Mouse (Mus musculus) cerebellum, adult 18-20 months (tissue): ENCODE data around the gene Rsad2.
A peak's percentile ranks its signal among the peaks of the same experiment; 100 is the strongest.
"Not testable (repeated sequence)": the region's sequence is repeated elsewhere in the genome, so short reads cannot be mapped to it uniquely, and the experiment has no call there.

Source experiments
- DNase-seq, 2 experiments: peaks; one replicate each; pipeline ENCODE4 v3.0.0; 2021

Gene Rsad2

DNA sequence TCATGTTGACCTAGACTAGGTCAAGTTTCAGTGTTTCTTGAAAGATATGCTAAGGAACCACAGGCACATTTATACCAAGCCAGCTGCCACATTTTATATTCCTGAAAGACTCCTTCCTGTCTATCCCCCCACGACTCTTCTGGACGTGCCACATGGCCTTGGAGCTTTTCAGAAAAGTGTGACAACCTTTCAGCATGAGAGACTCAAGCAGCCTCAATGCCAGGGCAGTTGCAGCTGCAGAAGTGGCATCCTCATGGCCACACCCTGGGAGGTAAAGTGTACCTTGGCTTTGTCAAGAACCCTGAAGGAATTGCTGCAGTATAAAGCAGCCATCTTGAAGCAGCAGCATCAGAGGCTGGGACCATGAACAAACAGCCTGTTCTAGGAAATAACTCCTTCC, 11.7 kb downstream of the Rsad2 start:
- DNase-seq: no peak

DNA sequence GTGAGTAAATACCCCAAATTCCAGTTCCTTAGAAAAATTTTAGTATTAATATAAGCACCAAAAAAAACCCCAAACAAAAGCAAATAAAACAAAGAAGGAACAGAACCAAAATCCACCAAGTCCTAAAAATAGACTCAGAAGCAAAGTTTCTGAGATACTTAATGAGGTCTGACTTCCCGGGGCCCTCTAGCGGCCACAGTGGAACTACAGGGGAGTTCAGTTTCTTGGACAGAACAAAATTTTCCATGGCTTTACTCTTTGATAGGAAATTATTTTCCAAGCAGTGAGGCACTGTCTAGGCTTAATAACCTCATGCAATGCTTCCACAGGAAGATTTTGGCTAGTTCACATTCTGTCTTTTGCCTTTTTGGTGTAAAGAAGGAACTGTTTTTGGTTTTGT, 12.2 kb downstream of the Rsad2 start:
- DNase-seq: peak; percentile 74 to 75

DNA sequence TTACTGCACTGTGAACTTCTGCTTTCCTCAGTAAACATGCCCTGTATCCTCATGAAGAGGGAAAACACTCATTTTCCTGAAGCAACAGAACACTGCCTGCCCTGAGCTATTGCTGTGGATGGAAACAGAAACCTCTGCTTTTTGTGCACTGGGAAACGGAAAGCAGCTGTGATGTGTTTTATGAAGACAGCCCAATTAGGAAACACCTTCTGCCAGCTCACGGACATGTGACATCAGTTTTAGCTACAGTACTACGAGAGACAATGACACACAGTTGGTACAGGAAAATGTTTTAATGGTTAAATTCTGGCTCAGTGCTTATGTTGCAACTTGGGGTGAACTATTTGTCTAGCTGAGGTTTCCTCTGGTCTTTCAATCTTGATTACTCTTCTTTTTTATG, 16.9 kb downstream of the Rsad2 start:
- DNase-seq: no peak

DNA sequence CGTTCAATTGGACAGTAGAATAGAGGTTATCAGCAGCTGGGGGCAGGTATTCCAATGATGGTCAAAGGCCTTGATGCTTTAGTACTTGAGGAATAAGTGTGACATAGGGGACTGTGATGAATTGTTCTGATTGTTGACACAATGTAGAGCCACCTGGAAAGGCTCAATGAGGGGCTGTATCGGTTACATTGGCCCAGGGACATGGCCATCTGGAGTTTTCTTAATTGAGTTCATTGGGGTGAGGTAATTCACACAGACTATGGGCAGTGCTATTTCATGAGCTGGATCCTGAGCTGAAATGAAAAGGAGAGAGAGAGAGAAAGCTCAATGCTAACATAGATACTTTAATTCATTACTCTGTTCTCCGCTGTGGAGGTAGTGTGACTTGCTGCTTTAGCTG, 18.3 kb downstream of the Rsad2 start:
- DNase-seq: no peak

DNA sequence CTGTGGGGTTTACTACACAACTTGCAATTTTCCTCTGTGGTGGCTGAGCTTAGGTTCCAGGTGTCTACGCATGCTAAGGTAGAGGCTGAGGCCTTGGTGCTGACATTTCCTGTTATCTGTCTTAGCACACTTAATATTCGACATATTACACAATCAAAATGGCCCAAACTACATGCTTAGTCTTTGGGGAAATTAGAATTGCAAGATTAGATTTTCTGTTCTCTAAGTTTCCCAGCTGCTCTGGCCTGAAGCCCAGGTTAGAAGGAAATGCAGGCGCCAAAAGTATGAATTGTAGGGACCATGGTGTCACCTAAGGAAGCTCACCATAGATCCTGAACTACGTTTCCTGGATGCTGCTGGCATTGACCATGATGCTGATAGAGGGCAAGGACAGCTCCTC, 19.9 kb downstream of the Rsad2 start:
- DNase-seq: no peak

DNA sequence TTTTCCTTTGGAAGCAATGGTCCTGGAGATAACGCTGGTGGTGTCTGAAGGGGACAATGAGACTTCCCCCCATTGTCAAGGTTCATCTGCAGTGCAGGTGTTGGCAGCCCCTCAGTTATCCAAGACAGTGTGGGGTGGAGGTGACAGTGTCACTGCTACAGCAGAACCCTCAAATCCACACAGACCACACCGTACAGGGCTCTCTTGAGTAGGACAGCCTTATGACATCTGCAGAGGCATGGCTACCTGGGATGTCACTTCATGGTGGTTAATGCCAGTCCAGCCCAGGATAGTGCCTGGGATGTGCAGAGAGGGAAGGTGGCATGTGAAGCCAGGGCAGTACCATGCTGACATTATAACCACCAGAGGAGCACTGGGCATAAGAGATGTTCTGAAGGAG, 27.5 kb downstream of the Rsad2 start:
- DNase-seq: not testable (repeated sequence)

DNA sequence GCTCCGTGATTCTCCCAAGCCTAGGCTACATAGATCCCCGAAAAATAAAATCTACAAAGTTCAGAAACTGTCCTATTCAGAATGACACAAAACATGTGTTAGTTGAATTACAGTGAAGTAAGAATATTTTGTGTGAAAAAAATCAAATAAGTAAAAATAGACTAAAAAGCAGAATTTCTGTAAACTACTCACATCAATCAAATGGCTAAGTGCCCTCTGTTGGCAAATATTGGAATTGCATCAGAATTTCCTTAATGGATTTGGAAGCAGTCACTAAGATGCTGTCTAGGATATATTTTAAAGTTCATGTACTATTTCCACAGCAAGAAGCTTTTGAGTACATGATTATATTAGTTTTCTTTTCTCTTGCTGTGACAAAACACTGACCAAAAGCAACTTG, 31.4 kb downstream of the Rsad2 start:
- DNase-seq: no peak

DNA sequence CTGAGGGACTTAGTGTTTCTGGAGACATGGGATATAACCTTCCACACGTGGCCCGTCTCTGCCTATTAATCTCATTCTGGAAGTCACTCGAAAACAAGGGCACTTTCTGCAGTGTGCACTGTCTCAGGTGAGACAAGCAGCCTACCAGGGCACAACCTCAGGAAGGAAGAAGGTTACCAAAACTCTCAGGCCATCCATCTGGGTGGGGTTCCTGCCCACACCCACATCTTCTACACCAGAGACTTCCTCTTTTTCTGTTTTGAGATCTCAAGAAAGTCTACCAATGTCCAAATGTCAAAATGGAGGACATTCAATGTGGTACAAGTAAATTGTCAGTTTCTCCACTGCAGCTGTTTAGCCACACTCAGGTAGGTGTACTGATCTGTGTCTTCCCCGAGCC, 37.9 kb downstream of the Rsad2 start:
- no peak for DNase-seq

DNA sequence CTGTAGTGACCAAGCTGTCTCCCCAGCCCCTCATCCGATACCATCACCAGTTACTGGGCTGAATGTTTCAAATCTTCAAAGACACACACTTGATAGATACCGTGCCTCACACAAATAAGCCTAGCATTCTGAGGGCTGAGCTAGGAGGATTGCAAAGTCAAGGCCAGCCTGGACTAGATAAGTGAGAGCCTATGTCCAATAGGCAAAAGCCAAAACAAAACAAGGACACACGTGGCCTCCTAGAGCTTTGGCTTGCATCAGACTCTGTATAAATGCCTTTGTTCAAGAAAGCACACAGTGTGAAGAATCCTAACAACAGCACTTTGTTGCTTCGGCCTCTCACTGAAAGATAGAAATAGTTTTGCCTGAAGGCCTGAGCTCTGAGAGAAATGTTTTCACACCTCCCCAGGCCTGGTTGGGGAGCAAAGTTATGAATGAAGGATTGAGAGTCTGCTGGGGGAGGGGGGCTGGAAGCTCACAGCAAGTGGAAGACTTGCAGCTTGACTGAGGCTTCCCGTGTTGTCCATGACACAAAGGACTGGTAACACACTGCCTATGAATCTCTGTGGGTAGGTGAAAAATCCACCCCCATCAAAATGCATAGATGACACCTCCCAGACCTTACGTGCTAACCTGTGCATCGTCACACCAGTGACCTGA, 39.5 kb downstream of the Rsad2 start:
- DNase-seq: no peak

DNA sequence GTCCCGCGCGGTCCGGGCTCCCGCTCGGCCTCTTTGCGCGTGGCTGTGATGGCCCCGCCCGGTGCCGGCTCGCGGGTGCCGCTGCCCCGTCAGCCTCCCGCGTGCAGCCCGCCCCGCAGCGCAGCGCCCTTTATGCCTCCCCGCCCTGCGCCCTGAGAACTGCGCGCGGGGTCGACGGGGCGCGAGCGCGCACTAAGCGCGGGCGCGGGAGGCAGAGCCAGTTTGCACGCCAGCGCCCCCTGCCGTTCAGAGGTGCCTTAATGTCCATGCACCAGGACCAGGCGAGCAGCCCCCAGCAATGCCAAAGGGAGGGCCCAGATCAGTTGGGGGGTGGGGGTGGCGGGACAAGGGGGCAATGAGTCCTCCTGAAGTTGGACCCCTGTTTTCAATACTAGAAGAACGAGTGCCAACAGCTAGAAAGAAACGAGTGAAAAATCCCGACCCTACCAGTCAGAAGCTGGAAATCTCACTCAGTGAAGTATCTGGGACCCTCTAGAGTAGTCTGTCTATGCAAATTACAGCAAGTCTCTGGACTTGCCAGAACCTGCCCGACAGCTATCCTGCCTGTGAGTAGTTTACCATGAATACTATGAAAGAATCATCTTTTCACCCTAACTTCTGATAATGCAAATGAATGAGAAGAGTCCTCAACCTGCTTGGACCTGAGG, 41.0 kb downstream of the Rsad2 start, which contains the start of gene Rnf144a:
Rnf144a (minus strand) TSS at position 151 of the 668 bp plus-strand sequence.
- peak; percentile 91 to 98 for DNase-seq

DNA sequence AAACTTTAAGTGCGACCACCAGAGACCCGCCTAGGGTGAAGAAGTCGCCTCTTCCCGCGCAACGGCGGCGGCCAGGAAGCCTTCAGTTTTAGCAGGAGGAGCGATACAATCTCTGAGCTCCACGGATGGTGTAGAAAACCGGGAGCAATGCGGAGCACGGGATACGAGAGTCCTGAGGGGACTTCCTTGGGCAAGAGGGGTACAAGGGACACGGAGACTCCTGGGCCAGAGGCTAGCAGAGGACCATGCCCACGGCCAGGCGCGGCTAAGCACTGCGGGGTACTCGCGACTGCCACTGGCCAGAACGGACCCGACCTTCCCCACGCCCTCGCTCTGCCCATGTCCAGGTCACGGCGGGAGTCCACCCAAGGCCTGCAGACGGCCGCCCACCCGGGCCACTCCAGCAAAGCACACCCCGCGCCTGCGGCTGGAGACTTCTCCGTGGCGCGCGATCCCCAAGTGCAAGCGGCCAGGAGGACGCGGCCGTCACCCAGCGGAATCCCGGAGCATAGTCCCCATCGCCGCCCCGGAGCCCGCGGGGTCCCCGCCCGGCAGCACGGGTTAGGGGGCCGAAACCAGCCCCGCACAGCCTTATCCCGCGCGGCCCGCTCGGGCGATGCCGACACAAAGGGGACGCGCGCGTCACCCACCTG, 41.7 kb downstream of the Rsad2 start:
- DNase-seq: peak in 1 of 2 experiments; percentile 59

DNA sequence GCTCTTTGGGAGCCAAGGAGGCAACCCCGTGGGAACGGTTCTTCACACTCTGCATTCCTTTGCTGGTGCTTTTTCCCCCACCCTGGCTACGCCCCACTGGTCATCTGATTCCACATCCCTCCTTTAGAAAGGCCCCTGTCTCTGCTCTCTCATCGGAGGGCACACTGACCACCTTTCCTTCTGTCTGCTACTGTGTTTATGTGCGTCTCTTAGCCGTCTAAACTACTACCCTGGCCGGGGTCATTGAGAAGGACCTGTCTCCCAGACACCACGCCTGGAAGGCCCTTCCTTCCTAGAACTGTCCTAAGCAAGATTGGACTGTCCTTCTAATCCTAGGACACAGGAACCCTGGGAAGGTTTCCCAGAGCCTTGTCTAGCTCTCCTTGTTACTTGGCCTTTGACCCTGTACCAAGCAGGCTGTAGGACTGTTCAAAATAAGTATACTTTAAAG, 42.3 kb downstream of the Rsad2 start:
- no peak for DNase-seq

DNA sequence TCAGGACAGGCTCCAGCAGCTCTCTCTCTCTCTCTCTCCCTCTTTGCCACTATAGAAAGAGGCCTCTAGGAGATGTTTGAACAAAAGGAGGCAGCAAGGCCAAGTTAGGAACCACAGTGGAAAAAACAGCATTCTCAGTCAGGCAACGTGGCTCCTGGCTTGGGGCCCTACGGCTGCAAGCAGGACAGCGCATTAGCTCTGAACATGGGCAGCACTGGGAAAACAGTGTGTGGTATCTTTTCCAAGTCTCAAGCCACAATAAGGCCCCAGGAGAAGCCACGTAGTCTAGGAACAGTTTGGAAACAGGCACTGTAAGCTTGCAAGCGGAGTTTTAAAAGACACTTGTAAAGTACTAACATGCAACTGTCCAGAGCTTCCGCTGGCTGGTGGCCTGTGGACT, 43.5 kb downstream of the Rsad2 start:
- no peak for DNase-seq

DNA sequence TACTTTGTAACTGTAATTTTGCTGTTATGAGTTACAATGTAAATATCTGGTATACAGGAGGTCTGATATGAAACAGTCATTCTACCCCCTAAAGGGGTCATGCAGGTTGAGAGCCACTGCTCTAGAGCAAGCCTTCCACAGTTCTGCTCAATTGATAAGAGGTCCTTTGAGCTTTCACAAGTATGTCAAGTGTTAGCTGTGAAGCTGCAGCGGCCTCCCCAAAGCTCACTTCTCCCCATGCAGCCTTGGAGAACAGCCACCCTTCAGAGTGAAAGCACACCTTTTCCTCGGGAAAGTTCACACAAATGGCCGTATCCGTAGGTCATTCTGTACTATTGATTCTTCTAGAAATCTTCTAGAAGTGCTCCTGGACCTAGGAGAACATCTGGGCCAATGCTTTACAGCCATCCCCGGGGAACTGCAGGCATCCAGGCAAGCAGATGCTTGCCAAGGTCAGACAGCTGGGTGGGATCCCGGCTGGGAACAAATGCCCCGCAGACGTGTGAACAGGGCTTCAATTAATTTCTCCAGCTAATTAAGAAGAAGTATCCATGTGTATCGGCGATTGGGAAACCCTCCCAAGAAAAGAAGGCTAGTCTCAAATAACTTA, 44.3 kb downstream of the Rsad2 start:
- no peak for DNase-seq

DNA sequence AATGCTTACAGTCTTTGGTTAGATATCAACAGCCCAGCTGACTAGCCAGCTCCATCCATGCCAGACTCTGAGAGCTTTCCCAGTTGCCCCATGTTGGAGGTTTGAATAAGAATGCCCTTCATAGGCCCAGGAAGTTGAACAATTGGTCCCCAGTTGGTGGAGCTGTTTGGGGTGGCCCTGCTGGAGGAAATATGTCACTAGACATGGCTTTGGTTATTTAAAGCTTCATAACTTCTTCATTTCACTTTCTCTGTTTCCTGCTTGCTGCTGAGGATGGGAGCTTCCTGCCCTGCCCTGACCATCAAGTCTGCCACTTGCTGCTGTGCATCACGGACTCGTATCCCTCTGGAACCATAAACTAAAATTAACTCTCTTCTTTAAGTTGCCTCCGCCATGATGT, 45.8 kb downstream of the Rsad2 start:
- no peak for DNase-seq

DNA sequence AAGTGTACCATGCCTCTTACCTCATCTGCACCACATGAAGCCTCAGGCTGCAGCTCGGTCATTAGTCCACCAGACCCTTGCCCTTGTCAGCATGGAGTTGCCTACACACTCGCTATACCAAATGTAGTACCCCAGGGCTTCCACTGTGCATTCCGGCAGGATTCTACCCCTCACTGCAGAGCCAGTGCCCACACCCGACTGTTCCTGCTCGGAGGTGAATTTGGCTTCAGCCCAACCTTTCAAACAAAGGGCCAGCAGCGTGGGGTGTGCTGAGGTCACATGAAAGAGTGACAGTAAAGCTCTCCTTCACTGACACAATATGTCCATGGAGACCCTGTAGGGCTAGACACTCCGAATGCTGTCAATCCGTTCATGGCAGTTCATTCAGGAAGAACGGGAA, 47.5 kb downstream of the Rsad2 start:
- DNase-seq: no peak

DNA sequence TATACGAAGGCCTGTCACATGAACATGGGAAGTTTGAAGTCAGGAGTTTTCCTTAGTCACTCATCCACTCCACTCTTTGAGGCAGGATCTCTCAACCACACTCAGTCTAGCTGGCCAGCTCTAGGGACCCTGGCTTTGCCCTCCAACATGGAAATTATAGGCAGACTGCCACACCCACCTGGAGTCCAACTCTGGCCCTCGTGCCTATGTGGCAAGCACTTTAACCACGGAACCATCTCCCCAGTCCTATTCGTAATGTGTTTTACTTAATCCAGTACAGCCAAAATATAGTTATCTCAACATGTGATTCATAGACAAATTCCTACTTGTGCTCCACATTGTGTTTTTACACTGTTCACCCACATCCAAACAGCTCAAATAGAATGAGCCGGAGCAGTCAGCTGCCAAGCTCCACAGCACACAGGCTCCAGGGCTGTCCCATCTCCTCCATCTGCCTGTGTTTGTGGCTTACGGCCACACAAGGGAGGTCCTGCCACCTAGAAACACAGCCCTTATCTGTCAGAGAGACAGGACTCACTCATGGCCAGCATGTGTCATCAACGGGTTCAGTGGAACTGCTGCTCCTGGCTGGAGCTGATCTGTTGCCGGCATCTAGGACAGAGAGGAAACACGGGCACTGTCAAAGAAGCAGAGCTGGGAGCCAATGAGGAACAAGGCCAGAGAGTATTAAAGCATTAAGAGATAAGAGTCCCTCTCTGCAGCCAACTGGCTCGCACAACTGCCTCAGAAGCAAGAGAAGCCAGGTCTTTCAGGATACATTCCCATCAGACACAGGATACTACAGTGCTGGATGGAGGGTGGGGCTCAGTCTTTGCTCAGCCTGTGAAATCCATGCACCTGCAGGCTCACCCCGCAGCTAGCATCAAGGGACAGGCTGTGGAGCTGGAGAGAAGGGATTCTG, 51.2 kb downstream of the Rsad2 start:
- peak; percentile 53 to 59 for DNase-seq

DNA sequence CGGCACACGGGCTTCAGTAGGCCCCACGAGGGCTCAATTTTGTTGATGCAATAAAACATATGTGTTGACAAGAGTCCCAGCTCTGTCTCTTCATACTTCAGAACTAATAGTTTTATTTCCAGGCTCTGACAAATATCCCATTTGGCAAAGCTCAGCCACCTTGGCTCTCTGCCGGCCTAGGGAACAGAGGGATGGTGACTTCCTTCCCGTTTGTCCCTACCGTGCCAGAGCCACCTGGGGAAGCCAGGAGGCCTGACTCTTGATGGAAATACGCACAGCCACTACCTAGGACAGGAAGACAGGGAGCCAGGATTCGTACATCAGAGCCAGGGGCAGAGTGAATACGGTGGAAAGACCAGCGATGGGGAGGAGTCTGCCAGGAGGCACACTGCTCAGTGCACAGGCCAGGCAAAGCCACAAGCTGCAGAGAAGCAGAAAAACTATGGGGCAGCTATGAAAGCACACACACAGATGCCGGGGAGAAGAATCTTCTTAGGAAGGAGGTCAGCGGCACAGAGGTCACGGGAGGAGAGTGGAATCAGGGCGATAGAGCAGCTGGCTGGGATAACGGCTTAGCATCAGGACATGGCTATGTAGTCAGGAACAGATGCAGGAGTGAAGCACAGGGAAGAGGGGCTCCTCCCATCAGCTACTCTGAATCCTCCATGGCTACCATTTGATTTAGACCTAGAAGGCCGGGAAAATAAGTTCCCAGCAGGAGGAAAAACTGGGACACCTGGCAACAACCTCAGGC, 52.7 kb downstream of the Rsad2 start:
- DNase-seq: peak; percentile 90 to 91

DNA sequence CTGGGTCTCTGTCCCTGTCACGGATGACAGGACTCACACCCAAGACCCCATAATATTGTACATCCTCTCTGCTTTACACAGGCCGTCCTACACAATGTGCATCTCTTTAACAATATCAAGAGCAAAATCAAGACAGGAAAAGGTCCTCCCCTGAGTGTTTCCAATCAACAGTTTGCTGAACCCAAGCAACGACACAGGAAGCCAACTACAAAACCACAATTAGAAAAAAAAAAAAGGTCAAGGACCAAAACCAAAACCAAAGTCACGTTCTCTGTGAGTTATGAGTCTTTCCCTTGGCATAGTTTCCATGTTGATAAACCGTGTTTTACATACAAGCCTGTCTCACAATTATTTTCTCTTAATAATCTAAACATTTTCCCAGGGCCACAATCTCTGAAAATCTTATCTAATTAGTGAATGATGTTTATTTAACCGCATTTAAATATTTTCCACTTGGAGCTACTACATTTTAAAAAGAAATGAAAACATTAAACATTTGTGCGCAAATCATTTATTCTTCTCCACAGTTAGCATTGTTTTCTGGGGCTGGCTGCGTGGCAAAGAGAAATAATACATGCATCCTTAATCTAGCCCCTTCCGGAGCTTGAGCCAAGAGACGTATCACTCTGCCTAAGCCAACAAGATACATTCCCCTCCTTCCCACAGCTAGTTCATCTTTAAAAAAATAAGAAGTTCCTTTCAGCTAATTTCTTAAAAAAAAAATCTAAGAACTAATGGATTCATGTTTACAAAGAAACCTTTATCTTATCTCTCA, 54.4 kb downstream of the Rsad2 start:
- no peak for DNase-seq

DNA sequence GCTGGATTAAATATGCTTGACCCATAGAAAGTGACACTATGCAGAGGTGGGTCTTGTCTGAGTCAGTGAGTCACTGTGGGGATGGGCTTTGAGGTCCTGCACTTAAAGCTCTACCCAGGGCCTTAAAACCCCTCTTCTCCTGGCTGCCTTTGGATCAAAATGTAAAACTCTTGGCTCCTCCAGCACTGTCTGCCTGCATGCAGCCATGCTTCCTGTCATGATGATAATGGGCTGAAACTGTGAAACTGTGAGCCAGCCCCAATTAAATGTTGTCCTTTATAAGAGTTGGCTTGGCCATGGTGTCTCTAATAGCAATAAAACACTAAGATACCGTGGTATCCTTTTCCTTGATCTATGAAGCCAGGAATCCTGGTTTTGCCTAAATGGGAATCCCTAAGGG, 55.0 kb downstream of the Rsad2 start:
- DNase-seq: no peak

DNA sequence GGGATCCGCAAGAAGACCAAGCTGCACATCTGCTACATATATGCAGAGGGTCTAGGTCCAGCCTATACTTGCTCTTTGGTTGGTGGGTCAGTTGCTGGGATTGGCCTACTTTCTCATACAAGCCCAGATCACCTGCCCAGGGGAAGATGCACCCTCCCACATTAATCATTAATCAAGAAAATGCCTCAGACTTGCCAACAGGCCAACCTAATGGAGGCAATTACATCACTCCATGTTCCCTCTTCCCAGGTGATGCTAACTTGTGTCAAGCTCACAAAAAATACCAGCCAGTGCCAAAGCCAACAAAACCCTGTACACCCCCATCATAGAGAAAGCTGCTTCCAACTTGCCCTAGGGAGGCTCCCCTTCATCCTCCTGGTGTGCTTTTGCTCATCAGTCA, 55.5 kb downstream of the Rsad2 start:
- DNase-seq: no peak
